Mouse (Mus musculus): Measurements from ENCODE around the gene Lrrk2. TPM values are rescaled to one million over a fixed set of nuclear protein-coding genes. Genes with fewer than 3 reads are reported as not detected.

Gene Lrrk2
- polyA plus RNA-seq, 1 experiment from 2014 or later: 2.5 TPM

DNA sequence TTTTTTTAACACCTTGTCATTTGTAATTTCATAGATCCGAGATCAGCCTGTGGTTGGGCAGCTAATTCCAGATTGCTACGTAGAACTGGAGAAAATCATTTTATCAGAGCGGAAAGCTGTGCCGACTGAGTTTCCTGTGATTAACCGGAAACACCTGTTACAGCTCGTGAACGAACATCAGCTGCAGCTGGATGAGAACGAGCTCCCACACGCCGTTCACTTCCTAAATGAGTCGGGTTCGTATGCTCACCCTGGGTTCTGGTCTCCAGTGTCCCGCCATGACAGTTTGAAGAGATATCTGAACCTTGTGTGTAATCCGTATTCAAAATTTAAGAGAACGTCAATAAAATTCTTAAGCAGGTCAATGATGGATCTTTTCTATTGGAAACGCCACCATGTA lies 82.8 kb downstream of the Lrrk2 start:
- Histone ChIP-seq H3K27ac (ENCODE audit: low read depth, low read length) (no peak overlapping the region), H3K4me1 (replicated peaks; ENCODE audit: control insufficient read depth, insufficient read depth, low read length) (no peaks in the 10 kb centered on the region), H3K27me3 (replicated peaks; ENCODE audit: control insufficient read depth, insufficient read depth, low read length) (no peaks in the 10 kb centered on the region), H3K36me3 (ENCODE audit: control insufficient read depth, insufficient read depth) (no peaks in the 10 kb centered on the region), H3K9me3 (ENCODE audit: control insufficient read depth) (no peaks in the 10 kb centered on the region), H3K9ac (ENCODE audit: low read depth, low read length) (no peak overlapping the region), H3K4me3 (ENCODE audit: low read depth, low read length) (no peak overlapping the region), H3K4me2 (replicated peaks; ENCODE audit: low read depth) (no peak overlapping the region)
- WGBS: 88% methylated on average over 16 of the region's 16 CpGs
- no peak for TF ChIP-seq CTCF (IDR thresholded peaks at IDR 0.05; ENCODE audit: low read depth)
- no peak for ATAC-seq

GRCm38 (mm10) chr15:91772041-91772440 lies 99.1 kb downstream of the Lrrk2 start:
- Histone ChIP-seq H3K27ac (ENCODE audit: low read depth, low read length) (no peak overlapping the region), H3K4me3 (ENCODE audit: low read depth, low read length) (no peak overlapping the region), H3K4me2 (replicated peaks; ENCODE audit: low read depth) (no peak overlapping the region), H3K36me3 (ENCODE audit: control insufficient read depth, insufficient read depth) (no peaks in the 10 kb centered on the region), H3K9ac (ENCODE audit: low read depth, low read length) (no peak overlapping the region), H3K9me3 (ENCODE audit: control insufficient read depth) (no peaks in the 10 kb centered on the region), H3K27me3 (replicated peaks; ENCODE audit: control insufficient read depth, insufficient read depth, low read length) (no peaks in the 10 kb centered on the region), H3K4me1 (replicated peaks; ENCODE audit: control insufficient read depth, insufficient read depth, low read length) (no peaks in the 10 kb centered on the region)
- no peak for ATAC-seq
- no peak for TF ChIP-seq CTCF (IDR thresholded peaks at IDR 0.05; ENCODE audit: low read depth)
- 46% methylated on average over 4 of the region's 4 CpGs for WGBS

DNA sequence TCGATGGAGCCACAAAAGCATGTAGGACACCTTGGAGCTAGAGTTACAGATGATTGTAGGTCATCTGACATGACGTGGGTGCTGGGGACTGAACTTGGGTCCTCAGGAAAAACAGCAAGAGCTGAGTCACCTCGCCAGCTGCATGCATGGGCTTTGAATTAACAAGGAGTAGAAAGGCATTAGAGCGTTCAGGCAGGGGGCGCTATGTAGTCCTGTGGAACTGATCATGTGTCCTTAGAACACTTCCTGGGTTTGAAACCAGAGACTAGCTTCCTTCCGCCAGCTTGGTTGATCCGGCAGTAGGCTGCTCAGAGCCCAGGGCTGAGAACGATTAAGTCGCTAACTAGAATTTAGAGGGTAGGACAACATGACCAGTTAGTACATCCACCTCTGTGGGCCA lies 106.2 kb downstream of the Lrrk2 start:
- no peaks in the 10 kb centered on the region for H3K9me3 ChIP-seq (ENCODE audit: control insufficient read depth)
- H3K4me1 ChIP-seq (replicated peaks; ENCODE audit: control insufficient read depth, insufficient read depth, low read length): no peaks in the 10 kb centered on the region
- H3K27ac ChIP-seq (ENCODE audit: low read depth, low read length): no peak overlapping the region
- TF ChIP-seq CTCF (IDR thresholded peaks at IDR 0.05; ENCODE audit: low read depth): no peak
- no peak overlapping the region for H3K4me3 ChIP-seq (ENCODE audit: low read depth, low read length)
- H3K27me3 ChIP-seq (replicated peaks; ENCODE audit: control insufficient read depth, insufficient read depth, low read length): no peaks in the 10 kb centered on the region
- no peaks in the 10 kb centered on the region for H3K36me3 ChIP-seq (ENCODE audit: control insufficient read depth, insufficient read depth)
- no peak for ATAC-seq
- no peak overlapping the region for H3K9ac ChIP-seq (ENCODE audit: low read depth, low read length)
- 91% methylated on average over 9 of the region's 9 CpGs for WGBS
- H3K4me2 ChIP-seq (replicated peaks; ENCODE audit: low read depth): no peak overlapping the region

DNA sequence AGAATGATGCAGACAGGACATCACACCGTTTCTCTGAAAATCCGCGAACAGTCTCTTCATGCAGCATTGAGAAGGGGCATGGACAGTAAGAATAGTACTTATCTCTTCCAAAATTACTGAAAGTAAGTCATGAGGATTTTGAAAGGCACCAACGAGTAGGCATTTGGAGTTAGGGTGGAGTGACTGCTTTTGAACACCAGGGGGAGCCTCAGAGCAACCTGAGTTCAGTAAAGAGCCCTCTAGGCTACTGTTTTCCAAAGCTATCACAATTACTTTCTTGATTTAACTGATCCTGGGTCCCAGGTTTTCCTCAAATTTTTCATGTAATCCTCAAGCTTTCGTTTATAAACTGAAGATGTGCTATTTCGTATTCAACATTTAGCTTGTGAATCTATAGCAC lies 108.2 kb downstream of the Lrrk2 start:
- no peaks in the 10 kb centered on the region for H3K9me3 ChIP-seq (ENCODE audit: control insufficient read depth)
- no peaks in the 10 kb centered on the region for H3K36me3 ChIP-seq (ENCODE audit: control insufficient read depth, insufficient read depth)
- 33% methylated on average over 6 of the region's 6 CpGs for WGBS
- no peak overlapping the region for H3K4me2 ChIP-seq (replicated peaks; ENCODE audit: low read depth)
- H3K27me3 ChIP-seq (replicated peaks; ENCODE audit: control insufficient read depth, insufficient read depth, low read length): no peaks in the 10 kb centered on the region
- peak; percentile 81 for TF ChIP-seq CTCF (IDR thresholded peaks at IDR 0.05; ENCODE audit: low read depth)
- H3K4me3 ChIP-seq (ENCODE audit: low read depth, low read length): no peak overlapping the region
- no peak for ATAC-seq
- no peak overlapping the region for H3K9ac ChIP-seq (ENCODE audit: low read depth, low read length)
- H3K4me1 ChIP-seq (replicated peaks; ENCODE audit: control insufficient read depth, insufficient read depth, low read length): no peaks in the 10 kb centered on the region
- no peak overlapping the region for H3K27ac ChIP-seq (ENCODE audit: low read depth, low read length)

DNA sequence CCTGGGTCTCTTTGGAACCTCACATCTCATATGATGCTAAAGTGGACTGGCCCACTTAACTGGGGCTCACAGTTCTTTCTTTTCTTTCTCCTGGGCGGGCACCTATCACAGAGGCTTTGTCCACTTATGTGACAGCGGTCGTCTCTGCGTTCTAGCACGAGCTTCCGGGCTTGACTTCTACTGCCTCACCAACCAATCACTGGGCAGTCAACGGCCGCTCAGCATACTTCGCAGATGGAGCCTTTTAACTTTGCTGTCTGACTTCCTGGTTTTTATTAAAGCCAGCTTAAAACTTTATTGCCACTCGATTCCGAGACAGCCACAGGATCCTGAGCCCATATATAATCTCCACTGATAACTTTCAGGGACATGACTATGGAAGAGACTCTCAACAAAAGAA lies 115.4 kb downstream of the Lrrk2 start:
- Histone ChIP-seq H3K27ac (ENCODE audit: low read depth, low read length) (no peak overlapping the region), H3K4me3 (ENCODE audit: low read depth, low read length) (no peak overlapping the region), H3K9me3 (ENCODE audit: control insufficient read depth) (no peaks in the 10 kb centered on the region), H3K9ac (ENCODE audit: low read depth, low read length) (no peak overlapping the region), H3K36me3 (ENCODE audit: control insufficient read depth, insufficient read depth) (no peaks in the 10 kb centered on the region), H3K4me1 (replicated peaks; ENCODE audit: control insufficient read depth, insufficient read depth, low read length) (no peaks in the 10 kb centered on the region), H3K27me3 (replicated peaks; ENCODE audit: control insufficient read depth, insufficient read depth, low read length) (no peaks in the 10 kb centered on the region), H3K4me2 (replicated peaks; ENCODE audit: low read depth) (no peak overlapping the region)
- ATAC-seq: no peak
- WGBS: 95% methylated on average over 11 of the region's 11 CpGs
- no peak for TF ChIP-seq CTCF (IDR thresholded peaks at IDR 0.05; ENCODE audit: low read depth)

GRCm38 (mm10) chr15:91806463-91806862 lies 133.5 kb downstream of the Lrrk2 start:
- WGBS: 84% methylated on average over 4 of the region's 4 CpGs

DNA sequence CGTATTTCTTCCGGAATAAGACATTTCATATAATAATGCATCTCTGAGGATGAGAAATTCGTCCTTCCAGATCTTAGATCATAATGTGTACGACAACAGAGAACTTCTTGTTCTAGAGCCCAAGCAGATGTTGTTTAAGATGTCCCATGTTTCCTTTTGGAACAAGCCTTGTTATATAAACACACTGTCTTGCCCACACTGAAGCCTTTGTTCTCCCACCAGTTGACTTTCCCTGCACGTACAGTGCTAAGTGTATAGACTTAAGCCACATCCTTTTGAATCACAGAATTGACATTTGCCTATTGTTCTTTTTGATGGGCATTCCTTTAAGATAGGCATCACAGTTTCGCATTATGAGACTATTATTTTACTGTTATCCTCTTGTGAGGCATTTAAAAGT lies 162.3 kb downstream of the Lrrk2 start:
- H3K9me3 ChIP-seq (ENCODE audit: control insufficient read depth): no peaks in the 10 kb centered on the region
- ATAC-seq: no peak
- no peak overlapping the region for H3K27ac ChIP-seq (ENCODE audit: low read depth, low read length)
- no peak overlapping the region for H3K4me2 ChIP-seq (replicated peaks; ENCODE audit: low read depth)
- no peak overlapping the region for H3K9ac ChIP-seq (ENCODE audit: low read depth, low read length)
- H3K36me3 ChIP-seq (ENCODE audit: control insufficient read depth, insufficient read depth): no peaks in the 10 kb centered on the region
- no peaks in the 10 kb centered on the region for H3K4me1 ChIP-seq (replicated peaks; ENCODE audit: control insufficient read depth, insufficient read depth, low read length)
- 70% methylated on average over 6 of the region's 6 CpGs for WGBS
- H3K27me3 ChIP-seq (replicated peaks; ENCODE audit: control insufficient read depth, insufficient read depth, low read length): no peaks in the 10 kb centered on the region
- no peak for TF ChIP-seq CTCF (IDR thresholded peaks at IDR 0.05; ENCODE audit: low read depth)
- no peak overlapping the region for H3K4me3 ChIP-seq (ENCODE audit: low read depth, low read length)

More at GRCm38 (mm10) chr15:91806463-91806862, 133.5 kb downstream of the Lrrk2 start:
- Histone ChIP-seq H3K36me3 (ENCODE audit: control insufficient read depth, insufficient read depth) (no peaks in the 10 kb centered on the region), H3K4me1 (replicated peaks; ENCODE audit: control insufficient read depth, insufficient read depth, low read length) (no peaks in the 10 kb centered on the region), H3K27ac (ENCODE audit: low read depth, low read length) (no peak overlapping the region), H3K4me3 (ENCODE audit: low read depth, low read length) (no peak overlapping the region), H3K27me3 (replicated peaks; ENCODE audit: control insufficient read depth, insufficient read depth, low read length) (no peaks in the 10 kb centered on the region), H3K4me2 (replicated peaks; ENCODE audit: low read depth) (no peak overlapping the region), H3K9me3 (ENCODE audit: control insufficient read depth) (no peaks in the 10 kb centered on the region), H3K9ac (ENCODE audit: low read depth, low read length) (no peak overlapping the region)
- ATAC-seq: no peak
- no peak for TF ChIP-seq CTCF (IDR thresholded peaks at IDR 0.05; ENCODE audit: low read depth)
